Mouse (Mus musculus) CH12.LX (cell line): ENCODE data around the gene Brd3. TPM values are rescaled to one million over a fixed set of nuclear protein-coding genes. Genes with fewer than 3 reads are reported as not detected.
"Not testable (repeated sequence)": the region's sequence is repeated elsewhere in the genome, so short reads cannot be mapped to it uniquely, and the experiment has no call there.

Source experiments
- DNase-seq: peaks from one replicate; pipeline ENCODE4 v3.0.0-alpha.2; 2013; ENCODE audit errors: extremely low read depth
- H3K27ac ChIP-seq: 2 replicates; pipeline ENCODE4 v1.5.1; 2012; ENCODE audit warnings: low read depth, mild to moderate bottlenecking, control low read depth, moderate library complexity; ENCODE audit not compliant: insufficient read depth
- H3K27me3 ChIP-seq: replicated peaks from 2 replicates; pipeline ENCODE3; 2012; ENCODE audit warnings: inconsistent platforms
- H3K36me3 ChIP-seq, 2 experiments: replicated peaks in 1 of 2; 2 replicates each; pipeline versions ENCODE3 to v1.6.1; 2012; ENCODE audit warnings: inconsistent platforms in 1 of 2, low read length in 1 of 2, mild to moderate bottlenecking in 1 of 2, mixed read lengths in 1 of 2, moderate library complexity in 1 of 2; ENCODE audit not compliant: control insufficient read depth in 1 of 2, insufficient read depth in 1 of 2
- H3K4me1 ChIP-seq, 2 experiments: 2 replicates each; pipeline ENCODE4 v1.6.1; 2012; ENCODE audit warnings: inconsistent platforms in 1 of 2, moderate library complexity in 1 of 2; ENCODE audit not compliant: insufficient read depth in 2 of 2, control insufficient read depth in 1 of 2
- H3K4me2 ChIP-seq: 2 replicates; pipeline ENCODE4 v1.6.1; 2012; ENCODE audit warnings: low read depth, mild to moderate bottlenecking, control low read depth; ENCODE audit not compliant: poor library complexity, insufficient read depth, severe bottlenecking
- H3K4me3 ChIP-seq, 3 experiments: fragments of 150-350 bp in 1 of 3; sonication (generic) in 1 of 3; replicated peaks in 1 of 3; 2 replicates each; pipeline versions ENCODE3 to v1.5.1; 2011 to 2012; ENCODE audit warnings: low read depth in 2 of 3, low read length in 2 of 3, mild to moderate bottlenecking in 2 of 3, moderate library complexity in 2 of 3, control low read depth in 1 of 3, improper control_type of control experiment in 1 of 3, inconsistent platforms in 1 of 3, mixed read lengths in 1 of 3; ENCODE audit not compliant: poor library complexity in 1 of 3
- H3K79me2 ChIP-seq: replicated peaks from 2 replicates; pipeline ENCODE4 v1.6.1; 2012; ENCODE audit warnings: mild to moderate bottlenecking, moderate library complexity; ENCODE audit not compliant: control insufficient read depth, poor library complexity, insufficient read depth, severe bottlenecking; ENCODE audit errors: extremely low read depth
- H3K9ac ChIP-seq: 2 replicates; pipeline ENCODE4 v1.6.1; 2012; ENCODE audit warnings: low read depth, mild to moderate bottlenecking, control low read depth, moderate library complexity; ENCODE audit not compliant: insufficient read depth
- H3K9me3 ChIP-seq: replicated peaks from 2 replicates; pipeline ENCODE3; 2012; ENCODE audit warnings: low read length, inconsistent platforms, mixed read lengths
- CHD2 ChIP-seq: IDR thresholded peaks from 2 replicates; pipeline ENCODE4 v1.6.1; 2011; ENCODE audit warnings: low read length, improper control_type of control experiment
- CTCF ChIP-seq, 2 experiments: IDR thresholded peaks in 1 of 2; conservative IDR thresholded peaks in 1 of 2; 2 replicates each; pipeline ENCODE4 v1.5.1; 2011 to 2012; ENCODE audit warnings: low read depth in 2 of 2, low read length in 2 of 2, improper control_type of control experiment in 1 of 2, inconsistent platforms in 1 of 2, mild to moderate bottlenecking in 1 of 2, moderate library complexity in 1 of 2
- E2F4 ChIP-seq: IDR thresholded peaks from 2 replicates; pipeline ENCODE4 v1.6.1; 2011; ENCODE audit warnings: low read depth, low read length, improper control_type of control experiment; ENCODE audit not compliant: insufficient replicate concordance
- EP300 ChIP-seq: IDR thresholded peaks from 2 replicates; pipeline ENCODE4 v1.6.1; 2011; ENCODE audit warnings: low read length, improper control_type of control experiment
- ETS1 ChIP-seq: conservative IDR thresholded peaks from 2 replicates; pipeline ENCODE4 v1.6.1; 2012; ENCODE audit warnings: low read depth, mild to moderate bottlenecking, inconsistent platforms, low read length, improper control_type of control experiment, moderate library complexity
- HCFC1 ChIP-seq: IDR thresholded peaks from 2 replicates; pipeline ENCODE4 v1.6.1; 2012; ENCODE audit warnings: low read depth, mild to moderate bottlenecking, inconsistent platforms, low read length, improper control_type of control experiment
- IRF4 ChIP-seq: IDR thresholded peaks from 2 replicates; pipeline ENCODE4 v1.6.1; 2014; ENCODE audit warnings: low read depth, mild to moderate bottlenecking, inconsistent platforms, low read length, improper control_type of control experiment
- JUN ChIP-seq: IDR thresholded peaks from 2 replicates; pipeline ENCODE4 v1.6.1; 2011; ENCODE audit warnings: low read depth, mild to moderate bottlenecking, low read length, improper control_type of control experiment, moderate library complexity; ENCODE audit not compliant: insufficient read depth
- KAT2A ChIP-seq: IDR thresholded peaks from 2 replicates; pipeline ENCODE4 v1.6.1; 2012; ENCODE audit warnings: low read length, improper control_type of control experiment, inconsistent platforms; ENCODE audit not compliant: insufficient replicate concordance
- MAFK ChIP-seq: IDR thresholded peaks from 2 replicates; pipeline ENCODE4 v1.6.1; 2011; ENCODE audit warnings: low read length, improper control_type of control experiment; ENCODE audit not compliant: insufficient replicate concordance
- MAX ChIP-seq: IDR thresholded peaks from 2 replicates; pipeline ENCODE4 v1.6.1; 2011; ENCODE audit warnings: low read length, improper control_type of control experiment
- MAZ ChIP-seq: IDR thresholded peaks from 2 replicates; pipeline ENCODE4 v1.6.1; 2012; ENCODE audit warnings: low read depth, mild to moderate bottlenecking, inconsistent platforms, low read length, improper control_type of control experiment, moderate library complexity
- MEF2A ChIP-seq: IDR thresholded peaks from 2 replicates; pipeline ENCODE4 v1.6.1; 2014; ENCODE audit warnings: low read depth, mild to moderate bottlenecking, inconsistent platforms, low read length, improper control_type of control experiment, borderline replicate concordance
- MYC ChIP-seq: IDR thresholded peaks from 2 replicates; pipeline ENCODE4 v1.6.1; 2011; ENCODE audit warnings: low read depth, mild to moderate bottlenecking, improper control_type of control experiment, low read length
- NRF1 ChIP-seq: IDR thresholded peaks from 2 replicates; pipeline ENCODE4 v1.6.1; 2014; ENCODE audit warnings: low read depth, mild to moderate bottlenecking, inconsistent platforms, low read length, improper control_type of control experiment, moderate library complexity
- RAD21 ChIP-seq: IDR thresholded peaks from 2 replicates; pipeline ENCODE4 v1.6.1; 2011; ENCODE audit warnings: low read depth, mild to moderate bottlenecking, low read length, improper control_type of control experiment, moderate library complexity
- TBP ChIP-seq: conservative IDR thresholded peaks from 2 replicates; pipeline ENCODE4 v1.6.1; 2011; ENCODE audit warnings: low read depth, low read length, improper control_type of control experiment
- dilution Hi-C: fragments of 300-500 bp; cut with MboI; formaldehyde crosslinking; loops from 2 replicates; pipeline ENCODE4 v1.14.3; 2020; ENCODE audit warnings: low sequenced_read_pairs; ENCODE audit not compliant: extremely low pct_unique_long_range_greater_than_20kb, extremely low pct_ligation_motif_present
- in situ Hi-C: fragments of 300-500 bp; cut with MboI; formaldehyde crosslinking; loops from 3 replicates; pipeline ENCODE4 v1.14.3; 2019; ENCODE audit warnings: low sequenced_read_pairs, low pct_ligation_motif_present, low pct_unique_long_range_greater_than_20kb, mixed read lengths
- polyA plus RNA-seq: library from polyadenylated mRNA; unstranded; fragments of >175 nt; gene quantifications from 2 replicates; pipeline ENCODE4 v1.2.1, GENCODE M21; 2012; ENCODE audit warnings: low read depth; ENCODE audit not compliant: insufficient read length
- total RNA-seq, 2 experiments: library from RNA; depleted of rRNA; stranded (reverse); fragments of 300-350 nt in 1 of 2; fragments of >200 nt in 1 of 2; gene quantifications; 2 replicates each; pipeline ENCODE4 v1.2.3; 2012 to 2014

Gene Brd3
- total and polyA plus RNA-seq, 3 experiments = 2.5 to 17.1 (median 6.6) TPM

GRCm38 (mm10) chr2:27510706-27511105, 3.2 kb upstream of the Brd3 start:
- DNase-seq = no peak
- TF ChIP-seq RAD21 (no peak), CHD2 (no peak), MAZ (no peak), MEF2A (no peak), HCFC1 (no peak), MAX (no peak), TBP (no peak), CTCF (conservative IDR thresholded peaks at IDR 0.05 in 1 of 2, IDR thresholded peaks at IDR 0.05 in 1 of 2; ENCODE audit: low read depth in 2 of 2, low read length in 2 of 2) (no peak), ETS1 (no peak), MYC (no peak), NRF1 (no peak), MAFK (no peak), JUN (no peak), KAT2A (no peak), IRF4 (no peak), EP300 (no peak)
- TF ChIP-seq, all 38 proteins: peak for 0
- no peak overlapping the region for H3K9ac ChIP-seq
- H3K4me1 ChIP-seq = peaks cover 5 to 8% of the 10 kb centered on the region in 2 experiments
- H3K9me3 ChIP-seq = peaks cover 4% of the 10 kb centered on the region
- dilution Hi-C loops = no loop called here
- H3K36me3 ChIP-seq = no peaks in the 10 kb centered on the region
- H3K27me3 ChIP-seq = no peaks in the 10 kb centered on the region
- H3K4me2 ChIP-seq = no peak overlapping the region
- no peak overlapping the region for H3K4me3 ChIP-seq
- H3K79me2 ChIP-seq = peaks cover 5% of the 10 kb centered on the region
- in situ Hi-C loops = no loop called here
- H3K27ac ChIP-seq = no peak overlapping the region

GRCm38 (mm10) chr2:27506658-27507057, 804 bp downstream of the Brd3 start:
- DNase-seq, dilution Hi-C loops, H3K9me3 ChIP-seq, H3K27ac ChIP-seq, H3K4me3 ChIP-seq, H3K9ac ChIP-seq, H3K4me2 ChIP-seq, H3K36me3 ChIP-seq, in situ Hi-C loops, H3K27me3 ChIP-seq, H3K79me2 ChIP-seq: not testable (repeated sequence)
- H3K4me1 ChIP-seq = peaks cover 6 to 12% of the 10 kb centered on the region in 2 experiments; a peak in 3 of 4 replicates

GRCm38 (mm10) chr2:27505539-27505938, 1.9 kb downstream of the Brd3 start:
- Histone ChIP-seq H3K4me2 (no peak overlapping the region), H3K27me3 (no peaks in the 10 kb centered on the region), H3K9ac (no peak overlapping the region), H3K36me3 (no peaks in the 10 kb centered on the region), H3K4me1 (peaks cover 6 to 12% of the 10 kb centered on the region in 2 experiments; a peak in 3 of 4 replicates), H3K27ac (no peak overlapping the region), H3K79me2 (no peaks in the 10 kb centered on the region), H3K4me3 (no peak overlapping the region), H3K9me3 (no peaks in the 10 kb centered on the region)
- dilution Hi-C loops = no loop called here
- in situ Hi-C loops = no loop called here
- no peak for DNase-seq
- no peak for TF ChIP-seq IRF4
- 0 out of 4 replicates have a peak, but pooled peaks of 1 of the 2 experiments have one; percentile 4 for TF ChIP-seq CTCF (conservative IDR thresholded peaks at IDR 0.05 in 1 of 2, IDR thresholded peaks at IDR 0.05 in 1 of 2; ENCODE audit: low read depth in 2 of 2, low read length in 2 of 2)
- TF ChIP-seq E2F4 = no peak
- TF ChIP-seq TBP = no peak
- no peak for TF ChIP-seq KAT2A
